Mouse (Mus musculus): ENCODE measurements around the gene Irak2. TPM values are rescaled to one million over a fixed set of nuclear protein-coding genes. Genes with fewer than 3 reads are reported as not detected.
A peak's percentile ranks its signal among the peaks of the same experiment; 100 is the strongest.

Irak2 gene
- polyA plus RNA-seq, 1 experiment from 2014 or later: 9.3 TPM

- ATAC-seq (ENCODE audit: insufficient read depth, low FRiP score): no peak
- no peaks in the 10 kb centered on the region for H3K4me1 ChIP-seq (ENCODE audit: control insufficient read depth, insufficient read depth, low read length)
- H3K36me3 ChIP-seq (ENCODE audit: control insufficient read depth, insufficient read depth, low read length): peaks cover 32% of the 10 kb centered on the region
- H3K4me3 ChIP-seq (replicated peaks; ENCODE audit: low read length): no peak overlapping the region
- H3K4me2 ChIP-seq (ENCODE audit: low read depth, low read length): no peak overlapping the region
- H3K27ac ChIP-seq (ENCODE audit: low read length): no peak overlapping the region
- H3K9ac ChIP-seq (ENCODE audit: low read length): no peak overlapping the region
- 89% methylated on average over 3 of the region's 3 CpGs for WGBS
- no peaks in the 10 kb centered on the region for H3K9me3 ChIP-seq (replicated peaks; ENCODE audit: control insufficient read depth, low read length)
- H3K27me3 ChIP-seq (ENCODE audit: control insufficient read depth, insufficient read depth, low read length): no peaks in the 10 kb centered on the region
These were observed 93.0 kb downstream of the Irak2 start for GRCm38 (mm10) chr6:113731296-113731695.

GRCm38 (mm10) chr6:113737318-113738046, 99.2 kb downstream of the Irak2 start:
- 0 out of 2 replicates have a peak, but pooled peaks have one; percentile 42 for ATAC-seq (ENCODE audit: insufficient read depth, low FRiP score)
- no peak overlapping the region for H3K9ac ChIP-seq (ENCODE audit: low read length)
- WGBS: 85% methylated on average over 9 of the region's 9 CpGs
- no peaks in the 10 kb centered on the region for H3K27me3 ChIP-seq (ENCODE audit: control insufficient read depth, insufficient read depth, low read length)
- H3K36me3 ChIP-seq (ENCODE audit: control insufficient read depth, insufficient read depth, low read length): peaks cover 25% of the 10 kb centered on the region
- H3K9me3 ChIP-seq (replicated peaks; ENCODE audit: control insufficient read depth, low read length): no peaks in the 10 kb centered on the region
- H3K27ac ChIP-seq (ENCODE audit: low read length): no peak overlapping the region; the same call in 1 of the 2 replicates
- peaks cover 9% of the 10 kb centered on the region for H3K4me1 ChIP-seq (ENCODE audit: control insufficient read depth, insufficient read depth, low read length)
- no peak overlapping the region for H3K4me3 ChIP-seq (replicated peaks; ENCODE audit: low read length)
- no peak overlapping the region for H3K4me2 ChIP-seq (ENCODE audit: low read depth, low read length)

GRCm38 (mm10) chr6:113740236-113741217, 102.3 kb downstream of the Irak2 start, which contains the start of gene Sec13:
Gene Sec13 (minus strand): TSS chr6:113740743.
- no peaks in the 10 kb centered on the region for H3K9me3 ChIP-seq (replicated peaks; ENCODE audit: control insufficient read depth, low read length)
- H3K4me3 ChIP-seq (replicated peaks; ENCODE audit: low read length): peak within 1 kb of the TSS; percentile 75
- H3K36me3 ChIP-seq (ENCODE audit: control insufficient read depth, insufficient read depth, low read length): peaks cover 16% of the 10 kb centered on the region; the same call in 1 of the 2 replicates
- peaks cover 9% of the 10 kb centered on the region for H3K4me1 ChIP-seq (ENCODE audit: control insufficient read depth, insufficient read depth, low read length)
- peak within 1 kb of the TSS; percentile 91 for H3K4me2 ChIP-seq (ENCODE audit: low read depth, low read length)
- H3K9ac ChIP-seq (ENCODE audit: low read length): peak within 1 kb of the TSS; percentile 89
- H3K27ac ChIP-seq (ENCODE audit: low read length): peak within 1 kb of the TSS; percentile 28; the same call in 1 of the 2 replicates
- ATAC-seq (ENCODE audit: insufficient read depth, low FRiP score): peak; percentile 83; the same call in 1 of the 2 replicates
- no peaks in the 10 kb centered on the region for H3K27me3 ChIP-seq (ENCODE audit: control insufficient read depth, insufficient read depth, low read length)
- WGBS: 6% methylated on average over 41 of the region's 41 CpGs

- Histone ChIP-seq H3K4me2 (ENCODE audit: low read depth, low read length) (no peak overlapping the region), H3K4me3 (replicated peaks; ENCODE audit: low read length) (no peak overlapping the region), H3K9ac (ENCODE audit: low read length) (no peak overlapping the region), H3K4me1 (ENCODE audit: control insufficient read depth, insufficient read depth, low read length) (peaks cover 9% of the 10 kb centered on the region), H3K9me3 (replicated peaks; ENCODE audit: control insufficient read depth, low read length) (no peaks in the 10 kb centered on the region), H3K27ac (ENCODE audit: low read length) (no peak overlapping the region), H3K27me3 (ENCODE audit: control insufficient read depth, insufficient read depth, low read length) (no peaks in the 10 kb centered on the region), H3K36me3 (ENCODE audit: control insufficient read depth, insufficient read depth, low read length) (peaks cover 8% of the 10 kb centered on the region; the same call in 1 of the 2 replicates)
- no peak for ATAC-seq (ENCODE audit: insufficient read depth, low FRiP score)
- 64% methylated on average over 2 of the region's 2 CpGs for WGBS
These were observed 103.2 kb downstream of the Irak2 start for GRCm38 (mm10) chr6:113741425-113741824.

- Histone ChIP-seq H3K27ac (ENCODE audit: low read length) (no peak overlapping the region), H3K27me3 (ENCODE audit: control insufficient read depth, insufficient read depth, low read length) (no peaks in the 10 kb centered on the region), H3K4me3 (replicated peaks; ENCODE audit: low read length) (no peak overlapping the region), H3K4me1 (ENCODE audit: control insufficient read depth, insufficient read depth, low read length) (peaks cover 9% of the 10 kb centered on the region), H3K9ac (ENCODE audit: low read length) (no peak overlapping the region), H3K9me3 (replicated peaks; ENCODE audit: control insufficient read depth, low read length) (no peaks in the 10 kb centered on the region), H3K4me2 (ENCODE audit: low read depth, low read length) (no peak overlapping the region), H3K36me3 (ENCODE audit: control insufficient read depth, insufficient read depth, low read length) (peaks cover 8% of the 10 kb centered on the region; the same call in 1 of the 2 replicates)
- no peak for ATAC-seq (ENCODE audit: insufficient read depth, low FRiP score)
- whole genome bisulfite sequencing: 79% methylated on average over 1 of the region's 1 CpGs
These were observed 104.1 kb downstream of the Irak2 start for GRCm38 (mm10) chr6:113742321-113742720.

- H3K27ac ChIP-seq (ENCODE audit: low read length): no peak overlapping the region
- H3K9ac ChIP-seq (ENCODE audit: low read length): no peak overlapping the region
- H3K4me2 ChIP-seq (ENCODE audit: low read depth, low read length): no peak overlapping the region
- 47% methylated on average over 1 of the region's 1 CpGs for WGBS
- H3K27me3 ChIP-seq (ENCODE audit: control insufficient read depth, insufficient read depth, low read length): peaks cover 3% of the 10 kb centered on the region
- peaks cover 9% of the 10 kb centered on the region for H3K4me1 ChIP-seq (ENCODE audit: control insufficient read depth, insufficient read depth, low read length)
- H3K36me3 ChIP-seq (ENCODE audit: control insufficient read depth, insufficient read depth, low read length): 0 out of 2 replicates have a peak, but pooled peaks cover 2% of the 10 kb centered on the region
- no peak for ATAC-seq (ENCODE audit: insufficient read depth, low FRiP score)
- H3K4me3 ChIP-seq (replicated peaks; ENCODE audit: low read length): no peak overlapping the region
- H3K9me3 ChIP-seq (replicated peaks; ENCODE audit: control insufficient read depth, low read length): no peaks in the 10 kb centered on the region
These were observed 104.8 kb downstream of the Irak2 start for GRCm38 (mm10) chr6:113743111-113743510.

Small RNA genes within 50 kb of the gene (microRNA-seq; reads per million reads assigned to microRNA genes)
- not detected for gene Mir7042

Other genes with a start within 250 kb of the Irak2 start
- 4.0 and 4.6 TPM in 2 replicates for gene Ttll3, start 249.2 kb upstream of the Irak2 start, polyA plus RNA-seq (2015; fragmentation: Nextera tagmentation; extraction: Ambion mirVana)
- gene Rpusd3, start 219.1 kb upstream of the Irak2 start, polyA plus RNA-seq (2015; fragmentation: Nextera tagmentation; extraction: Ambion mirVana): 14.7 and 16.1 TPM in 2 replicates
- gene Cidec, start 202.7 kb upstream of the Irak2 start, polyA plus RNA-seq (2015; fragmentation: Nextera tagmentation; extraction: Ambion mirVana): 3.6 and 4.2 TPM in 2 replicates
- 86.0 and 88.5 TPM in 2 replicates for gene Jagn1, start 195.9 kb upstream of the Irak2 start, polyA plus RNA-seq (2015; fragmentation: Nextera tagmentation; extraction: Ambion mirVana)
- 21.1 and 28.9 TPM in 2 replicates for gene Il17re, start 180.0 kb upstream of the Irak2 start, polyA plus RNA-seq (2015; fragmentation: Nextera tagmentation; extraction: Ambion mirVana)
- 36.8 and 45.0 TPM in 2 replicates for gene Il17rc, start 167.0 kb upstream of the Irak2 start, polyA plus RNA-seq (2015; fragmentation: Nextera tagmentation; extraction: Ambion mirVana)
- gene Creld1, start 155.2 kb upstream of the Irak2 start, polyA plus RNA-seq (2015; fragmentation: Nextera tagmentation; extraction: Ambion mirVana): 22.9 and 23.9 TPM in 2 replicates
- gene Prrt3, start 136.5 kb upstream of the Irak2 start, polyA plus RNA-seq (2015; fragmentation: Nextera tagmentation; extraction: Ambion mirVana): 0.19 and 0.52 TPM in 2 replicates
- gene Emc3, start 106.8 kb upstream of the Irak2 start, polyA plus RNA-seq (2015; fragmentation: Nextera tagmentation; extraction: Ambion mirVana): 97.6 and 99.6 TPM in 2 replicates
- 7.8 and 8.8 TPM in 2 replicates for gene Fancd2, start 106.8 kb upstream of the Irak2 start, polyA plus RNA-seq (2015; fragmentation: Nextera tagmentation; extraction: Ambion mirVana)
- gene Fancd2os, start 37.8 kb upstream of the Irak2 start, polyA plus RNA-seq (2015; fragmentation: Nextera tagmentation; extraction: Ambion mirVana): 0.18 TPM in 1 of 2 replicates, not detected in the other
- gene Brk1, start 33.7 kb upstream of the Irak2 start, polyA plus RNA-seq (2015; fragmentation: Nextera tagmentation; extraction: Ambion mirVana): 204 and 207 TPM in 2 replicates
- 34.4 and 35.9 TPM in 2 replicates for gene Vhl, start 14.5 kb upstream of the Irak2 start, polyA plus RNA-seq (2015; fragmentation: Nextera tagmentation; extraction: Ambion mirVana)
- gene Tatdn2, start 58.6 kb downstream of the Irak2 start, polyA plus RNA-seq (2015; fragmentation: Nextera tagmentation; extraction: Ambion mirVana): 0.58 and 0.72 TPM in 2 replicates
- gene Ghrl, start 81.4 kb downstream of the Irak2 start, polyA plus RNA-seq (2015; fragmentation: Nextera tagmentation; extraction: Ambion mirVana): 40.7 and 53.2 TPM in 2 replicates
- gene Sec13, start 102.3 kb downstream of the Irak2 start, polyA plus RNA-seq (2015; fragmentation: Nextera tagmentation; extraction: Ambion mirVana): 244 TPM in 2 replicates

All from stomach, embryonic 16.5 days (tissue).